In the genomic region with DNA sequence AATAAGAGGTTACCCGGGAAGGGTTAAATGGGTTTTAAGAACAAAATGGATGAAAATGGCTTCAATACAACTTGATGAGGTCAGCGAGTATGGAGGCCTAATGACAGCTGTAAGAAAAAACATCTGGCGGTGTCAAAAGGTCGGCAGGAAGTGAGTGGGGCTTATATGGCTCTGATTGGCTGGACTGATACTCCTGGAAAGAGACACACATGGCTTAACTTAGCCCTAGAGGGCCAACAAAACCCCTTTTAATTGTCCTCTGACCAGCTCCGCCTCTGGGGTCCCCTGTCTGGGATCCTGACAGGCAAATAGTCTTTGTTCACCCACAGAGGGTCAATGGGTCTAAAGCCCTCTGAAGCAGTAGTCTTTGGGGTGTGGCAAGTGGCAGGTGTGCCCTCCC, we compare ENCODE assay signal across 13 mouse cellular contexts.
A peak's percentile ranks its signal among the peaks of the same experiment; 100 is the strongest.
DNase-seq lines count a peak whose midpoint lies in the region; ATAC-seq lines count a peak whose summit lies in the region.
"Had no signal": no experiment of that assay in that cellular context is flagged by ENCODE, and none has a peak within 500 bp of the region (broad histone marks: within the 10 kb centered on the region; RNA-seq: fewer than 3 reads in every experiment).

No protein-coding gene starts in this region.

- H3K27me3 ChIP-seq in forebrain, embryonic 11.5 days (ENCODE audit: control insufficient read depth, insufficient read depth, low read length), result no peaks in the 10 kb centered on the region
- H3K27me3 ChIP-seq in forebrain, embryonic 16.5 days (replicated peaks; ENCODE audit: control insufficient read depth, insufficient read depth, low read length), result no peaks in the 10 kb centered on the region
- no peaks in the 10 kb centered on the region for H3K27me3 ChIP-seq in kidney, embryonic 15.5 days
- H3K27me3 ChIP-seq: forebrain, embryonic 15.5 days; midbrain, embryonic 12.5 days had no signal

- H3K4me3 ChIP-seq in forebrain, embryonic 11.5 days (ENCODE audit: low read depth, low read length), result no peak overlapping the region
- H3K4me3 ChIP-seq in forebrain, embryonic 16.5 days (replicated peaks; ENCODE audit: low read length), result no peak overlapping the region
- no peak overlapping the region for H3K4me3 ChIP-seq in kidney, embryonic 15.5 days (replicated peaks)
- H3K4me3 ChIP-seq: forebrain, embryonic 15.5 days; midbrain, embryonic 12.5 days had no signal

- H3K4me2 ChIP-seq in forebrain, embryonic 11.5 days (ENCODE audit: low read depth, low read length, severe bottlenecking), result no peak overlapping the region
- H3K4me2 ChIP-seq in forebrain, embryonic 16.5 days (ENCODE audit: low read length), result no peak overlapping the region
- no peak overlapping the region for H3K4me2 ChIP-seq in kidney, embryonic 15.5 days
- H3K4me2 ChIP-seq: forebrain, embryonic 15.5 days; midbrain, embryonic 12.5 days had no signal

- H3K9ac ChIP-seq in forebrain, embryonic 11.5 days (ENCODE audit: low read length), result no peak overlapping the region
- no peak overlapping the region for H3K9ac ChIP-seq in forebrain, embryonic 16.5 days (replicated peaks; ENCODE audit: low read depth, low read length)
- no peak overlapping the region for H3K9ac ChIP-seq in kidney, embryonic 15.5 days
- H3K9ac ChIP-seq: forebrain, embryonic 15.5 days; midbrain, embryonic 12.5 days had no signal

- no peaks in the 10 kb centered on the region for H3K36me3 ChIP-seq in forebrain, embryonic 11.5 days (ENCODE audit: control insufficient read depth, insufficient read depth, low read length)
- H3K36me3 ChIP-seq in forebrain, embryonic 16.5 days (ENCODE audit: control insufficient read depth, insufficient read depth), result no peaks in the 10 kb centered on the region
- no peaks in the 10 kb centered on the region for H3K36me3 ChIP-seq in kidney, embryonic 15.5 days
- H3K36me3 ChIP-seq: forebrain, embryonic 15.5 days; midbrain, embryonic 12.5 days had no signal

- no peak for DNase-seq in forebrain, embryonic 11.5 days (ENCODE audit: low spot score)
- peak; percentile 60 for DNase-seq in 3T3-L1 (ENCODE audit: low read depth, low spot score)
- peak; percentile 60 to 66 for DNase-seq in heart, adult 9 months (ENCODE audit: low spot score in 2 of 2)
- DNase-seq in left cerebral cortex, postnatal 4 days, result no peak
- no peak for DNase-seq in left cerebral cortex, adult 9 months (ENCODE audit: low spot score in 2 of 2)
- DNase-seq in right cerebral cortex, postnatal 10 days (ENCODE audit: low spot score in 2 of 2), result no peak
- DNase-seq: B cell, adult 2 months; layer of hippocampus, adult 9-11 months; right cerebral cortex, postnatal 14 days had no signal

- ATAC-seq in forebrain, embryonic 11.5 days (replicated peaks; ENCODE audit: low FRiP score), result no peak
- ATAC-seq in forebrain, embryonic 16.5 days, result no peak
- 0 out of 2 replicates have a peak, but pooled peaks have one; percentile 41 for ATAC-seq in kidney, embryonic 15.5 days (replicated peaks; ENCODE audit: low FRiP score)
- ATAC-seq: forebrain, embryonic 15.5 days had no signal

- intact Hi-C loops in left cerebral cortex, postnatal 4 days (cut with DNase I), result loop anchor here (5.0 kb wide), 1 partner anchor 585 kb away; no protein-coding TSS in a partner anchor

- WGBS in forebrain, embryonic 11.5 days, result 37% methylated on average over 5 of the region's 5 CpGs
- WGBS in forebrain, embryonic 16.5 days, result 52% methylated on average over 5 of the region's 5 CpGs
- WGBS in kidney, embryonic 15.5 days, result 37% methylated on average over 5 of the region's 5 CpGs

- H3K9me3 ChIP-seq in forebrain, embryonic 11.5 days (ENCODE audit: control insufficient read depth, low read length), result no peaks in the 10 kb centered on the region
- no peaks in the 10 kb centered on the region for H3K9me3 ChIP-seq in forebrain, embryonic 16.5 days (ENCODE audit: control insufficient read depth, low read length)
- H3K9me3 ChIP-seq in kidney, embryonic 15.5 days (replicated peaks), result no peaks in the 10 kb centered on the region
- H3K9me3 ChIP-seq: forebrain, embryonic 15.5 days; midbrain, embryonic 12.5 days had no signal

- H3K4me1 ChIP-seq in forebrain, embryonic 11.5 days (replicated peaks; ENCODE audit: control insufficient read depth, insufficient read depth, low read length), result peaks cover 16% of the 10 kb centered on the region
- peaks cover 10% of the 10 kb centered on the region for H3K4me1 ChIP-seq in forebrain, embryonic 16.5 days (replicated peaks; ENCODE audit: control insufficient read depth, insufficient read depth, low read length)
- peaks cover 95% of the 10 kb centered on the region for H3K4me1 ChIP-seq in kidney, embryonic 15.5 days

- H3K27ac ChIP-seq in forebrain, embryonic 11.5 days (ENCODE audit: low read depth, low read length), result 0 out of 2 replicates have a peak overlapping the region, but pooled peaks have one; percentile 18
- H3K27ac ChIP-seq in forebrain, embryonic 16.5 days (ENCODE audit: low read length), result no peak overlapping the region
- peak overlapping the region; percentile 67 for H3K27ac ChIP-seq in kidney, embryonic 15.5 days
- H3K27ac ChIP-seq: forebrain, embryonic 15.5 days; midbrain, embryonic 12.5 days had no signal

Comparison
In these comparisons a context has a peak if more than half of its experiments do, and no peak if none do; other contexts are left out.
1. DNase-seq: peak in 3T3-L1 (single experiment) and heart, adult 9 months (2 of 2); none in forebrain, embryonic 11.5 days (single experiment), left cerebral cortex, postnatal 4 days (single experiment), left cerebral cortex, adult 9 months (0 of 2) and right cerebral cortex, postnatal 10 days (0 of 2).